Mouse (Mus musculus): ENCODE measurements around the gene Ankrd31.

GRCm38 (mm10) chr13:96740159-96740558, 7.9 kb upstream of the Ankrd31 start:
- no peak for TF ChIP-seq ZNF384 (IDR thresholded peaks at IDR 0.05; ENCODE audit: low read depth, low read length)
- TF ChIP-seq MAFK (IDR thresholded peaks at IDR 0.05; ENCODE audit: insufficient read depth, low read depth, low read length) = no peak
- no peak for TF ChIP-seq HCFC1 (IDR thresholded peaks at IDR 0.05; ENCODE audit: borderline replicate concordance, insufficient read depth, low read length)
- no peak for TF ChIP-seq CHD2 (IDR thresholded peaks at IDR 0.05; ENCODE audit: low read depth, low read length)

Data from ES-E14 (cell line).